Mouse (Mus musculus) thymus, adult 2 months (tissue): ENCODE data around the gene Pde4d.

ENCODE experiments used
- CTCF ChIP-seq: fragments of 200-500 bp; IDR thresholded peaks from 2 replicates; pipeline ENCODE4 v1.5.1; 2012; ENCODE audit warnings: mild to moderate bottlenecking, control low read depth, low read length, moderate library complexity, borderline replicate concordance; ENCODE audit not compliant: control insufficient read depth, poor library complexity, insufficient read depth; ENCODE audit errors: extremely low read depth
- POLR2A ChIP-seq: fragments of 200-500 bp; IDR thresholded peaks from 2 replicates; pipeline ENCODE4 v1.6.1; 2012; ENCODE audit warnings: mild to moderate bottlenecking, low read length, control low read depth, moderate library complexity; ENCODE audit not compliant: control insufficient read depth, poor library complexity, insufficient read depth; ENCODE audit errors: extremely low read depth

DNA sequence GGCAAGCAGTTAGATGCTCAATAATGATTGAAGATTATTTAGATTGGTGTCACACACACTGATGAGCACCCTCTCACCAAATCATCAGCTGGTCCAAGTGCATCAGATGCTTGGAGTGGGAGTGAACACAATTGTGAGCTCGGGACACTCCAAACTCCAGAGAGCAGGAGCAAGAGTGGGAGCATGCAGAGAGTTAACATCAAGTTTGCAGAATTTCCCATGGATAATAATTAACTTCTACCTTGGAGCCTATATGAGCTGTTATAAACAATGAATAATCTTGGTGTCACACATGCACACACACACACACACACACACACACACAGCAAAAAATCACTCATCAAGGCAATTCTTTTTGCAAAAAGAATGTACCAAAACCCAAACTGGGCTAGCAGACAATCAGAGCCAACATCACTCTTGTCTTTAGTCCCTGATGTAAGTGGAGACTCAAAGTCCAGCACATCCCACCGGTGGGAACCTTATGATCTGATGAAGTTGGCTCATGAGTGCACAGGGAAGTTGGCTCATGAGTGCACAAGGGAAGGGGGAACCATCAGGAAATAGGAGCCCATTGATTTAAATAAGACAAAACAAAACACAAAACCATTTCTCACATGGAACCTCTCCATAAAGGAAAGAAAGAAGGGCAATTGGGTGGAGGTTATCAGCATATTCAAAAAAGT is 1391.5 kb downstream of the Pde4d start:
- TF ChIP-seq CTCF (no peak), POLR2A (no peak)
